Mouse (Mus musculus): ENCODE measurements around the gene Dcaf11. TPM values are rescaled to one million over a fixed set of nuclear protein-coding genes. Genes with fewer than 3 reads are reported as not detected.

The Dcaf11 gene
- polyA plus RNA-seq, 1 experiment = 54.5 TPM

GRCm38 (mm10) chr14:55555788-55556187 lies 4.0 kb upstream of the Dcaf11 start:
- Histone ChIP-seq H3K4me3 (ENCODE audit: control insufficient read depth, low read depth, low read length) (no peak overlapping the region), H3K4me1 (ENCODE audit: control insufficient read depth, insufficient read depth, low read length) (no peaks in the 10 kb centered on the region), H3K27ac (ENCODE audit: control insufficient read depth, insufficient read depth, low read depth, low read length) (no peak overlapping the region), H3K36me3 (ENCODE audit: control insufficient read depth, insufficient read depth, low read length) (no peaks in the 10 kb centered on the region), H3K27me3 (ENCODE audit: control insufficient read depth, insufficient read depth, low read length) (no peaks in the 10 kb centered on the region)
- TF ChIP-seq POLR2A (IDR thresholded peaks at IDR 0.05; ENCODE audit: control insufficient read depth, low read depth, low read length) (no peak), CTCF (IDR thresholded peaks at IDR 0.05; ENCODE audit: control insufficient read depth, insufficient read depth, insufficient replicate concordance, low read depth, low read length) (no peak)

- Histone ChIP-seq H3K27ac (ENCODE audit: control insufficient read depth, insufficient read depth, low read depth, low read length) (no peak overlapping the region), H3K4me3 (ENCODE audit: control insufficient read depth, low read depth, low read length) (no peak overlapping the region), H3K36me3 (ENCODE audit: control insufficient read depth, insufficient read depth, low read length) (no peaks in the 10 kb centered on the region), H3K27me3 (ENCODE audit: control insufficient read depth, insufficient read depth, low read length) (no peaks in the 10 kb centered on the region), H3K4me1 (ENCODE audit: control insufficient read depth, insufficient read depth, low read length) (peaks cover 10% of the 10 kb centered on the region)
- TF ChIP-seq POLR2A (IDR thresholded peaks at IDR 0.05; ENCODE audit: control insufficient read depth, low read depth, low read length) (no peak), CTCF (IDR thresholded peaks at IDR 0.05; ENCODE audit: control insufficient read depth, insufficient read depth, insufficient replicate concordance, low read depth, low read length) (peak; percentile 67; the same call in 1 of the 2 replicates)
Measured at GRCm38 (mm10) chr14:55557003-55557402, 2.8 kb upstream of the Dcaf11 start.

DNA sequence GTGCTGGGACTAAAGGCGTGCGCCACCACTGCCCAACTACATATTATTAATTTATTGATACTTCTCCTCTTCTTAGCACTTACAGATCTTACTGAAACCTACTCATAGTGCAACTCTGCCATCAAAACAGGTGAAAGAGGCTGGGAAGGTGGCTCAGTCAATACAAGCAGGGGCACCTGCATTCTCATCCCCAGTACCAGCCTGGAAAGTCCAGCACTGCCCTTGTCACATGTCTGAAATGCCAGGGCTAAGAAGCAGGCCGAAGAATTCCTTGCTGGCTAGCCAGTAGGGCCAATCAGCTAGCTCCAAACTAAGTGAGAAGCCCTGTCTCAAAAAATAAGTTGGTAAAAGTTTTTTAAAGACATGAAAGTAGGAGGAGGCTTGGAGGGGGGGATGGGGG lies 2.2 kb upstream of the Dcaf11 start:
- peaks cover 12% of the 10 kb centered on the region for H3K4me1 ChIP-seq (ENCODE audit: control insufficient read depth, insufficient read depth, low read length)
- no peak overlapping the region for H3K4me3 ChIP-seq (ENCODE audit: control insufficient read depth, low read depth, low read length)
- H3K36me3 ChIP-seq (ENCODE audit: control insufficient read depth, insufficient read depth, low read length) = no peaks in the 10 kb centered on the region
- TF ChIP-seq POLR2A (IDR thresholded peaks at IDR 0.05; ENCODE audit: control insufficient read depth, low read depth, low read length) (no peak), CTCF (IDR thresholded peaks at IDR 0.05; ENCODE audit: control insufficient read depth, insufficient read depth, insufficient replicate concordance, low read depth, low read length) (no peak)
- no peaks in the 10 kb centered on the region for H3K27me3 ChIP-seq (ENCODE audit: control insufficient read depth, insufficient read depth, low read length)
- H3K27ac ChIP-seq (ENCODE audit: control insufficient read depth, insufficient read depth, low read depth, low read length) = no peak overlapping the region; the same call in 1 of the 2 replicates

DNA sequence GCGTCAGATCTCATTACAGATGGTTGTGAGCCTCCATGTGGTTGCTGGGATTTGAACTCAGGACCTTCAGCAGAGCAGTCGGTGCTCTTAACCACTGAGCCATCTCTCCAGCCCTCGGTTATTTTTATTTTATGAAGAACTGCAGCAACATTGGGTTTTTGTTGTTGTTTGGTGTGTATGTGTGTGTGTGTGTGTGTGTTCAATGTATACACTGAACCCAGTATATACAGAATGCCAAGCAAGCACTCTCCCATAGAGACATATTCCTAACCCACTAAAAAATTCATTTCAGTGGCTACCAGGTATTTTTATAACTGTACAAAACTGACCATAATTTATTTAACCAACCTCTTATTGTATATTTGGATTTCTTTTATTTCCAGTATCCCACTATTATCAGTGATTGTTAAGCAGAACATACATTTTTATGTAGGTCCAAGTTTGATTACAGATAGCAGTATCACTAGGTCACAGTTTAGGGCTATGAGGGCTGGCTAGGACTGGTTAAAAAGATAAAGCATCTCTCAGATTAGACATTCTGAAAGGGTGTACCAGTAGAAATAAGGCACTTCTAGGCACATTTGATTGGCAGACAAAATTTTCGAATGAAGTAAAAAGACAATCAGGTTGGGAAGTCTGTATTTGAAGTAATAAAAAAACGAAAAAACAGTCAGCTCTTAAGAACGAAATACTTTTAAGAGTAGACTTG lies 912 bp upstream of the Dcaf11 start:
- TF ChIP-seq CTCF (IDR thresholded peaks at IDR 0.05; ENCODE audit: control insufficient read depth, insufficient read depth, insufficient replicate concordance, low read depth, low read length) (no peak), POLR2A (IDR thresholded peaks at IDR 0.05; ENCODE audit: control insufficient read depth, low read depth, low read length) (no peak)
- Histone ChIP-seq H3K4me3 (ENCODE audit: control insufficient read depth, low read depth, low read length) (no peak overlapping the region), H3K4me1 (ENCODE audit: control insufficient read depth, insufficient read depth, low read length) (peaks cover 12% of the 10 kb centered on the region), H3K36me3 (ENCODE audit: control insufficient read depth, insufficient read depth, low read length) (peaks cover 3% of the 10 kb centered on the region), H3K27me3 (ENCODE audit: control insufficient read depth, insufficient read depth, low read length) (no peaks in the 10 kb centered on the region), H3K27ac (ENCODE audit: control insufficient read depth, insufficient read depth, low read depth, low read length) (no peak overlapping the region)

DNA sequence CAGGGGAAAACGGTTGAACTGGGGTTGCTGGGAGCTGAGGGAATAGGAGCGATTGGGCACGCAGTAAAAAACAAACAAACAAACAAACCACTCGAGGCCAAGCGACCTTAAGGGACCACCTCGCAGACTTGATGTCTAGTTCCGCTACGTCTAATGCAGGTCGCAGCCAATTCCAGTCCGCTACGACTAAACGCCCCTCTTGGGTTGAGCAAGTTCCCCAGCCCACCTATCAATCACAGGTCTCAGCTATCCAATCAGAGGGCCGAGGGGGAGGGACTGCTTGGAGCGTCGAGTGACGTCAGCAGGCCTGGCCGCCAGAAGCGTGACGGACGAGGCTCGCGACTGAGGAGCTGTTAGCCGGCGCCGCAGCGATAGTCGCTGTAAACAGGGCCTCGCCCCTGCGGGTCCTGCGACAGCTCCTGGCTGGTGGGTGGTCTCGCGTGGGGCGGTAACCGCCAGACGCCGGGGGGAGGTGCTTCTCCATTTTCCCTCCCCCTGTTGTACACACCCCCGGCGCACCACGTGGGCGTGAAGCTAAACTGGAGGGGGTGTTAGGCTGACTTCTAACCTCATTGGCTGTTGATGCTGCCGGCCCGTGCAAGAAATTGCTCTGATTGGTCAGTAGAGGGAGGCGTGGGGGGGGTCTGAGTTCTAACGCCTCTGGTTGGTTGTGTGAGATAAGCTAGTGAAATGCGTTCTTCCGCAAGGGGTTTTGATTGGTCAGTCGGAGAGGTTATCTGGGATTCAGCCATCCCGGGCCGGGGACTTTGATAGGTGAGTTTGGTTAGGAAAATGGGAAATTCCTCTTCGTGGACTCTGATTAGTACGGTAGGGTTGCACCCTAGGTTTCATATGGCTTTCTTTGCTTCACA lies 632 bp downstream of the Dcaf11 start, which contains the start of gene A730061H03Rik:
Gene A730061H03Rik (minus strand): TSS at position 205 of the 872 bp plus-strand sequence.
- no peak for TF ChIP-seq CTCF (IDR thresholded peaks at IDR 0.05; ENCODE audit: control insufficient read depth, insufficient read depth, insufficient replicate concordance, low read depth, low read length)
- peak; percentile 65 for TF ChIP-seq POLR2A (IDR thresholded peaks at IDR 0.05; ENCODE audit: control insufficient read depth, low read depth, low read length)
- Histone ChIP-seq H3K4me1 (ENCODE audit: control insufficient read depth, insufficient read depth, low read length) (peaks cover 12% of the 10 kb centered on the region), H3K4me3 (ENCODE audit: control insufficient read depth, low read depth, low read length) (peak within 1 kb of the TSS; percentile 89), H3K36me3 (ENCODE audit: control insufficient read depth, insufficient read depth, low read length) (peaks cover 6% of the 10 kb centered on the region), H3K27me3 (ENCODE audit: control insufficient read depth, insufficient read depth, low read length) (no peaks in the 10 kb centered on the region), H3K27ac (ENCODE audit: control insufficient read depth, insufficient read depth, low read depth, low read length) (peak within 1 kb of the TSS; percentile 96)

DNA sequence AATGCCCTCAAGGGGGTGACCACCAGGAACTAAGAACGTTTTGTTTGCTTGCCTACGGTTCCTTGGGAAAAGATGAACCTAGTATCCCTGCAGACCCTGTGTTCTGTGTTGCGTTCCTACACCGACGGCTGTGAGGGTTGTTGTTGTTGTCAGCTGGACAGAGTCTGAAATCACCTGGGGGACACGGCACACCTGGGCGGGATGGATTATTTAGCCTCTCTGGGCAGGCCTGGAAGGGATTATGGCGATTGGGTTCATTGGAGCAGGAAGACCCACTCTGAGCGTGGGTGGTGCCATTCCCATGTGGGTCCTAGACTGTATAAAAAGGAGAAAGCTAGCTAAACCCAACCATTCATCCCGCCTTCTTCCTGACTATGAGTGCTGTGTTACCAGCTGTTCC lies 2.1 kb downstream of the Dcaf11 start:
- no peaks in the 10 kb centered on the region for H3K27me3 ChIP-seq (ENCODE audit: control insufficient read depth, insufficient read depth, low read length)
- peak overlapping the region; percentile 89 for H3K4me3 ChIP-seq (ENCODE audit: control insufficient read depth, low read depth, low read length)

DNA sequence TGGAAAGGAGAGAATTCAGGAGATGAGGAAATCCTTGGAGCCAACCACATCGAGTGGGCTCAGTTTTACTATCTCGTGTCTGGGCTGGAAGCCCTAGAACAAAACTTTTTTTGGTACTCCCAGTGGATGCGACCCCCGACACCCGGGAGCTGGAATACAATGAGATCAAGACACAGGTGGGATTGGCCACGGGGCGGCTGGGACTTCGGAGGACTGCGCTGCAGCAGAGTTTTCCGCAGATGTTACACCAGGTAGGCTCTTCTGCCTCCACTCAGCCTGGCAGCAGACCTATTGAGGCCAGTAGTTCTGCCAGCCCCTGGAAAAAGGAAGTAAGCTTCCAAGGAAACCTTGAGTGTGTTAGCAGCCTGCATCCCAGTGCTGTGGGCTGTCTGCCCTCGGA lies 3.4 kb downstream of the Dcaf11 start:
- no peak for TF ChIP-seq CTCF (IDR thresholded peaks at IDR 0.05; ENCODE audit: control insufficient read depth, insufficient read depth, insufficient replicate concordance, low read depth, low read length)
- no peak for TF ChIP-seq POLR2A (IDR thresholded peaks at IDR 0.05; ENCODE audit: control insufficient read depth, low read depth, low read length)
- Histone ChIP-seq H3K36me3 (ENCODE audit: control insufficient read depth, insufficient read depth, low read length) (peaks cover 11% of the 10 kb centered on the region), H3K4me3 (ENCODE audit: control insufficient read depth, low read depth, low read length) (no peak overlapping the region), H3K27ac (ENCODE audit: control insufficient read depth, insufficient read depth, low read depth, low read length) (no peak overlapping the region; the same call in 1 of the 2 replicates), H3K4me1 (ENCODE audit: control insufficient read depth, insufficient read depth, low read length) (peaks cover 12% of the 10 kb centered on the region), H3K27me3 (ENCODE audit: control insufficient read depth, insufficient read depth, low read length) (no peaks in the 10 kb centered on the region)

More for the DNA sequence above, 2.1 kb downstream of the Dcaf11 start:
- Histone ChIP-seq H3K27ac (ENCODE audit: control insufficient read depth, insufficient read depth, low read depth, low read length) (no peak overlapping the region; the same call in 1 of the 2 replicates), H3K36me3 (ENCODE audit: control insufficient read depth, insufficient read depth, low read length) (peaks cover 9% of the 10 kb centered on the region), H3K4me1 (ENCODE audit: control insufficient read depth, insufficient read depth, low read length) (peaks cover 12% of the 10 kb centered on the region)
- TF ChIP-seq POLR2A (IDR thresholded peaks at IDR 0.05; ENCODE audit: control insufficient read depth, low read depth, low read length) = no peak
- TF ChIP-seq CTCF (IDR thresholded peaks at IDR 0.05; ENCODE audit: control insufficient read depth, insufficient read depth, insufficient replicate concordance, low read depth, low read length) = no peak

All from testis, adult 2 months (tissue).